Mouse (Mus musculus) heart, embryonic 14.5 days (tissue): Measurements from ENCODE around the gene Isx. TPM values are rescaled to one million over a fixed set of nuclear protein-coding genes. Genes with fewer than 3 reads are reported as not detected.

Experiments used
- ATAC-seq: fragments of 200-750 bp; cut with Nextera tagmentation; 2 replicates; pipeline ENCODE4 v1.8.0; 2017; ENCODE audit warnings: low read depth, moderate TSS enrichment; ENCODE audit not compliant: insufficient number of reproducible peaks, insufficient read depth, low FRiP score
- H3K27ac ChIP-seq, 2 experiments: fragments of 200-500 bp in 1 of 2; fragments of 300-500 bp in 1 of 2; sonication (generic) in 1 of 2; replicated peaks in 1 of 2; 2 replicates each; pipeline ENCODE4 v1.5.1; 2012 to 2014; ENCODE audit warnings: low read depth in 2 of 2, low read length in 2 of 2, control low read depth in 1 of 2, mild to moderate bottlenecking in 1 of 2, mixed read lengths in 1 of 2; ENCODE audit not compliant: control insufficient read depth in 1 of 2, insufficient read depth in 1 of 2
- H3K27me3 ChIP-seq: fragments of 300-500 bp; sonication (generic); 2 replicates; pipeline ENCODE4 v1.6.1; 2014; ENCODE audit warnings: mild to moderate bottlenecking, low read length, control low read depth; ENCODE audit not compliant: control insufficient read depth, insufficient read depth
- H3K36me3 ChIP-seq: fragments of 300-500 bp; sonication (generic); 2 replicates; pipeline ENCODE4 v1.6.1; 2014; ENCODE audit warnings: mild to moderate bottlenecking, control low read depth, low read length, mixed read lengths; ENCODE audit not compliant: control insufficient read depth, insufficient read depth
- H3K4me1 ChIP-seq, 2 experiments: fragments of 200-500 bp in 1 of 2; fragments of 300-500 bp in 1 of 2; sonication (generic) in 1 of 2; 2 replicates each; pipeline ENCODE4 v1.6.1; 2012 to 2014; ENCODE audit warnings: low read length in 2 of 2, control low read depth in 1 of 2, mixed read lengths in 1 of 2; ENCODE audit not compliant: control insufficient read depth in 2 of 2, insufficient read depth in 2 of 2
- H3K4me2 ChIP-seq: fragments of 300-500 bp; sonication (generic); 2 replicates; pipeline ENCODE4 v1.6.1; 2014; ENCODE audit warnings: mild to moderate bottlenecking, low read length
- H3K4me3 ChIP-seq, 2 experiments: fragments of 200-500 bp in 1 of 2; fragments of 300-500 bp in 1 of 2; sonication (generic) in 1 of 2; 2 replicates each; pipeline ENCODE4 v1.5.1; 2012 to 2014; ENCODE audit warnings: low read length in 2 of 2, mild to moderate bottlenecking in 2 of 2, control low read depth in 1 of 2, low read depth in 1 of 2, moderate library complexity in 1 of 2; ENCODE audit not compliant: control insufficient read depth in 1 of 2, insufficient read depth in 1 of 2
- H3K9ac ChIP-seq: fragments of 300-500 bp; sonication (generic); 2 replicates; pipeline ENCODE4 v1.6.1; 2014; ENCODE audit warnings: mild to moderate bottlenecking, low read length
- H3K9me3 ChIP-seq: fragments of 300-500 bp; sonication (generic); 2 replicates; pipeline ENCODE4 v1.6.1; 2016; ENCODE audit warnings: low read length, control low read depth; ENCODE audit not compliant: control insufficient read depth
- WGBS: fragments of 180-500 bp; shearing (Covaris S2); extraction: QIAGEN DNeasy Blood & Tissue Kit; methylation state at CpG from one replicate; pipeline ENCODE4 v1.1.7; 2014; 5-methylcytosine and 5-hydroxymethylcytosine counted together
- polyA plus RNA-seq: library from polyadenylated mRNA; unstranded; fragments of >200 nt; fragmentation: Nextera tagmentation; extraction: Ambion mirVana; gene quantifications from 2 replicates; pipeline ENCODE4 v1.2.1, GENCODE M21; 2014

The Isx gene
- polyA plus RNA-seq, 1 experiment from 2014 or later, result 0.20 TPM

- 72% methylated on average over 1 of the region's 1 CpGs for WGBS
- H3K9me3 ChIP-seq, result no peaks in the 10 kb centered on the region
- no peak overlapping the region for H3K9ac ChIP-seq
- no peak overlapping the region for H3K27ac ChIP-seq
- no peak for ATAC-seq
- no peak overlapping the region for H3K4me2 ChIP-seq
- H3K4me3 ChIP-seq, result no peak overlapping the region
- no peaks in the 10 kb centered on the region for H3K36me3 ChIP-seq
- no peaks in the 10 kb centered on the region for H3K4me1 ChIP-seq
- no peaks in the 10 kb centered on the region for H3K27me3 ChIP-seq
Observed at GRCm38 (mm10) chr8:74901765-74902164, 28.8 kb downstream of the Isx start.

- Histone ChIP-seq H3K36me3 (no peaks in the 10 kb centered on the region), H3K9ac (no peak overlapping the region), H3K4me3 (no peak overlapping the region), H3K9me3 (no peaks in the 10 kb centered on the region), H3K27ac (no peak overlapping the region), H3K4me2 (no peak overlapping the region), H3K4me1 (no peaks in the 10 kb centered on the region), H3K27me3 (no peaks in the 10 kb centered on the region)
- 39% methylated on average over 6 of the region's 6 CpGs for WGBS
- no peak for ATAC-seq
Observed at GRCm38 (mm10) chr8:74903054-74903842, 30.3 kb downstream of the Isx start.

- ATAC-seq, result no peak
- Histone ChIP-seq H3K4me3 (no peak overlapping the region), H3K4me2 (no peak overlapping the region), H3K27me3 (no peaks in the 10 kb centered on the region), H3K9me3 (no peaks in the 10 kb centered on the region), H3K4me1 (no peaks in the 10 kb centered on the region), H3K27ac (no peak overlapping the region), H3K9ac (no peak overlapping the region), H3K36me3 (no peaks in the 10 kb centered on the region)
- WGBS, result 54% methylated on average over 1 of the region's 1 CpGs
Observed at GRCm38 (mm10) chr8:74906333-74906732, 33.4 kb downstream of the Isx start.

DNA sequence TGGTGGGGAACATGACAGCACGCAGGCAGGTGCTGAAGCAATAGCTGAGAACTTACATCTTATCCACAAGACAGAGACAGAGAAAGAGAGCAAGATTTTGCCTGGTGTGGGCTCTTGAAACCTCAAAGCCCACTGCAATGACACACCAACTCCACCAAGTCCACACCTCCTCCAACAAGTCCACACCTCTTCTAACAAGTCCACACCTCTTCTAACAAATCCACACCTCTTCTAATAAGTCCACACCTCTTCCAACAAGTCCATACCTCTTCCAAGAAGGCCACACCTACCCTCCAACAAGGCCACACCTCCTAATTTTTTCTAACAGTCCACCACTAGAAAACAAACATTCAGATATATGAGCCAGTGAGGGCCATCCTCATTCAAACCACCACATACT is 37.7 kb downstream of the Isx start:
- Histone ChIP-seq H3K4me2 (no peak overlapping the region), H3K4me1 (no peaks in the 10 kb centered on the region), H3K9ac (no peak overlapping the region), H3K4me3 (no peak overlapping the region), H3K9me3 (no peaks in the 10 kb centered on the region), H3K27ac (no peak overlapping the region), H3K27me3 (no peaks in the 10 kb centered on the region), H3K36me3 (no peaks in the 10 kb centered on the region)
- no peak for ATAC-seq
- 78% methylated on average over 1 of the region's 1 CpGs for WGBS

DNA sequence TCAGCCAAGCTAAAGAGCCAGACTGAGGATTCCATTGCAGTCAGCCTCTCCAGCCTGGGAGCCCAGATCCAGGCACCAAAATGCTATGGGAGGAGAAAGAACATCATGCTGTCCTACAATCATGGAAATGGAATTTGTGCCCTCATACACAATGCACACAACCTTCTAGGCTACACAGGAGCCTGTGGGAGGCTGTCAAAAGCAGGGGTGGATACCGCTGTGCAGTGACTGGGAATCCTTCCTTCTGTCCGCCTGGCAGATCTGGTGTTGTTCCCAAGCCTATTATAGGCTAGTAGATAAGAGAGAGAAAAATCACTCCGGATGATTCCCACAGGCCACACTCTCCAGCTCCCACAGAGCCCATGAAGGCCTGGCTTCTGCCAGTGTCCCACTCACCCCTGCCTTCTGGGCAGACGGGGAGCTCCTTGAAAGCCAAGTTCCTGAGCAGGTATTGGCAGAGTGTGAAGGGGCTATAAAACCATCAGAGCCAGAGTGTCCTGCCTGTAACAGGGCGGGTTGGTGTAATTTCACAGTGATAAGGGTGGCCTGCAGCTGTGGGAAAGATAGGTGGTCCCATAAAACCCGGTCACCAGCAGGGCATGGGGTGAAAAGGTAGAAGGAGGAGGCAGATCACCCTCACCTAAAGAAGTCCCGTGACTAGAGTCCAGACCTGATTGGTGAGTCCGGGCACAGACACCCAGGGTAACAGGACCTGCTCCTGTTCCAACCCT is 47.9 kb downstream of the Isx start:
- 56% methylated on average over 8 of the region's 8 CpGs for WGBS

GRCm38 (mm10) chr8:74921882-74922518 is 49.0 kb downstream of the Isx start:
- no peak for ATAC-seq
- Histone ChIP-seq H3K4me1 (peaks cover 0 to 4% of the 10 kb centered on the region in 2 experiments; a peak in 1 of 4 replicates), H3K27me3 (no peaks in the 10 kb centered on the region), H3K36me3 (no peaks in the 10 kb centered on the region), H3K4me2 (no peak overlapping the region), H3K4me3 (no peak overlapping the region), H3K9me3 (no peaks in the 10 kb centered on the region), H3K27ac (no peak overlapping the region), H3K9ac (no peak overlapping the region)
- 77% methylated on average over 4 of the region's 4 CpGs for WGBS

More for the DNA sequence above, 47.9 kb downstream of the Isx start:
- ATAC-seq, result no peak
- Histone ChIP-seq H3K9ac (no peak overlapping the region), H3K27me3 (no peaks in the 10 kb centered on the region), H3K9me3 (no peaks in the 10 kb centered on the region), H3K4me1 (peaks cover 0 to 4% of the 10 kb centered on the region in 2 experiments; a peak in 1 of 4 replicates), H3K27ac (no peak overlapping the region), H3K4me2 (no peak overlapping the region), H3K4me3 (no peak overlapping the region), H3K36me3 (no peaks in the 10 kb centered on the region)

DNA sequence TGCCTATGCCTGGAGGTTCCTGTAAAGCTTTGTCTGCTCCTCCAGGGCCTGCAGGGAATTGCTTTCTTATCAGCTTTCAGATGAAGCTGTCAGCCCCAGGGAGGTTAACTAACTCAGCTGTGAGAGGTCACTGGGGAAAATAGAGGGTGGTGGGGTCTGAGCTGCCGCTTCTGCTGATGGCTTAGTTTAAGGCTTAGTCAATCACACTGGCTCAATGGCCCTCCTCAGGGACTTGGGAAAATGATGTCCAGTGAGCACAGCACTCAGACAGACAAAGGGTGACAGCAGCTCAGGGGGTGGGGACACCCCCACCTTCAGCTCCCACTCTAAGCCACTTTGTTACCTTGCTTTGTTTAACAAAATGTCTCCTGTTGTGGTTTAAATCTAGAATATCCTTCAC is 55.0 kb downstream of the Isx start:
- H3K27me3 ChIP-seq, result no peaks in the 10 kb centered on the region

More for the DNA sequence above, 55.0 kb downstream of the Isx start:
- Histone ChIP-seq H3K9ac (no peak overlapping the region), H3K4me3 (no peak overlapping the region), H3K36me3 (no peaks in the 10 kb centered on the region), H3K27ac (no peak overlapping the region), H3K4me2 (no peak overlapping the region), H3K4me1 (peaks cover 0 to 4% of the 10 kb centered on the region in 2 experiments; a peak in 1 of 4 replicates), H3K9me3 (no peaks in the 10 kb centered on the region)
- WGBS, result 31% methylated on average over 1 of the region's 1 CpGs
- no peak for ATAC-seq
